Mouse (Mus musculus): ENCODE results near the gene Abr. TPM values are rescaled to one million over a fixed set of nuclear protein-coding genes. Genes with fewer than 3 reads are reported as not detected.

Gene Abr
- total and polyA plus RNA-seq, 3 experiments: 3.8 to 8.8 TPM; not detected in 1

- Histone ChIP-seq H3K4me1 (ENCODE audit: control insufficient read depth in 1 of 2, insufficient read depth in 2 of 2, low read length in 2 of 2) (no peaks in the 10 kb centered on the region), H3K4me3 (ENCODE audit: control insufficient read depth in 1 of 2, insufficient read depth in 1 of 2, low read depth in 2 of 2, low read length in 2 of 2) (no peak overlapping the region), H3K79me2 (ENCODE audit: control insufficient read depth, insufficient read depth, low read length, poor library complexity) (no peaks in the 10 kb centered on the region; the same call in 1 of the 2 replicates), H3K27ac (ENCODE audit: control insufficient read depth, low read depth, low read length) (no peak overlapping the region), H3K9me3 (replicated peaks; ENCODE audit: insufficient read depth, low read length) (no peaks in the 10 kb centered on the region), H3K9ac (ENCODE audit: control insufficient read depth, low read depth, low read length, poor library complexity, severe bottlenecking) (no peak overlapping the region), H3K36me3 (ENCODE audit: control insufficient read depth in 1 of 2, insufficient read depth in 2 of 2, low read length in 2 of 2) (peaks cover 0 to 2% of the 10 kb centered on the region in 2 experiments; a peak in 1 of 4 replicates), H3K27me3 (ENCODE audit: control insufficient read depth in 1 of 2, insufficient read depth in 2 of 2, low read length in 2 of 2) (no peaks in the 10 kb centered on the region)
- TF ChIP-seq TBP (IDR thresholded peaks at IDR 0.05; ENCODE audit: low read depth, low read length) (no peak), USF2 (IDR thresholded peaks at IDR 0.05; ENCODE audit: borderline replicate concordance in 1 of 2, insufficient read depth in 1 of 2, low read depth in 1 of 2, low read length in 2 of 2) (no peak), POLR2AphosphoS5 (IDR thresholded peaks at IDR 0.05; ENCODE audit: borderline replicate concordance, low read depth, low read length) (no peak), SMC3 (IDR thresholded peaks at IDR 0.05; ENCODE audit: low read depth, low read length) (no peak), ZKSCAN1 (IDR thresholded peaks at IDR 0.05; ENCODE audit: low read depth, low read length) (no peak), TCF12 (IDR thresholded peaks at IDR 0.05; ENCODE audit: low read depth, low read length) (no peak), MAZ (IDR thresholded peaks at IDR 0.05; ENCODE audit: low read depth, low read length) (no peak), RAD21 (IDR thresholded peaks at IDR 0.05; ENCODE audit: low read depth, low read length) (no peak)
- no peak for DNase-seq (ENCODE audit: low read depth, low spot score)
These were observed 240.8 kb downstream of the Abr start for GRCm38 (mm10) chr11:76381201-76381885.

GRCm38 (mm10) chr11:76379921-76380544 is 242.1 kb downstream of the Abr start:
- peaks cover 0 to 4% of the 10 kb centered on the region in 2 experiments; a peak in 1 of 4 replicates for H3K36me3 ChIP-seq (ENCODE audit: control insufficient read depth in 1 of 2, insufficient read depth in 2 of 2, low read length in 2 of 2)
- no peak for TF ChIP-seq USF2 (IDR thresholded peaks at IDR 0.05; ENCODE audit: borderline replicate concordance in 1 of 2, insufficient read depth in 1 of 2, low read depth in 1 of 2, low read length in 2 of 2)
- TF ChIP-seq ZNF384 (IDR thresholded peaks at IDR 0.05; ENCODE audit: low read depth, low read length): peak; percentile 61; the same call in 1 of the 2 replicates
- no peak for TF ChIP-seq SIN3A (IDR thresholded peaks at IDR 0.05; ENCODE audit: low read length)
- H3K27ac ChIP-seq (ENCODE audit: control insufficient read depth, low read depth, low read length): no peak overlapping the region
- H3K4me3 ChIP-seq (ENCODE audit: control insufficient read depth in 1 of 2, insufficient read depth in 1 of 2, low read depth in 2 of 2, low read length in 2 of 2): no peak overlapping the region
- H3K27me3 ChIP-seq (ENCODE audit: control insufficient read depth in 1 of 2, insufficient read depth in 2 of 2, low read length in 2 of 2): no peaks in the 10 kb centered on the region
- no peak for DNase-seq (ENCODE audit: low read depth, low spot score)
- H3K9ac ChIP-seq (ENCODE audit: control insufficient read depth, low read depth, low read length, poor library complexity, severe bottlenecking): no peak overlapping the region
- no peaks in the 10 kb centered on the region for H3K9me3 ChIP-seq (replicated peaks; ENCODE audit: insufficient read depth, low read length)
- H3K79me2 ChIP-seq (ENCODE audit: control insufficient read depth, insufficient read depth, low read length, poor library complexity): no peaks in the 10 kb centered on the region; the same call in 1 of the 2 replicates
- H3K4me1 ChIP-seq (ENCODE audit: control insufficient read depth in 1 of 2, insufficient read depth in 2 of 2, low read length in 2 of 2): no peaks in the 10 kb centered on the region

GRCm38 (mm10) chr11:76376425-76376824 is 245.7 kb downstream of the Abr start:
- DNase-seq (ENCODE audit: low read depth, low spot score): no peak
- no peak overlapping the region for H3K27ac ChIP-seq (ENCODE audit: control insufficient read depth, low read depth, low read length)

More at GRCm38 (mm10) chr11:76376425-76376824, 245.7 kb downstream of the Abr start:
- Histone ChIP-seq H3K4me3 (ENCODE audit: control insufficient read depth in 1 of 2, insufficient read depth in 1 of 2, low read depth in 2 of 2, low read length in 2 of 2) (no peak overlapping the region), H3K4me1 (ENCODE audit: control insufficient read depth in 1 of 2, insufficient read depth in 2 of 2, low read length in 2 of 2) (no peaks in the 10 kb centered on the region), H3K9me3 (replicated peaks; ENCODE audit: insufficient read depth, low read length) (no peaks in the 10 kb centered on the region), H3K9ac (ENCODE audit: control insufficient read depth, low read depth, low read length, poor library complexity, severe bottlenecking) (no peak overlapping the region), H3K27me3 (ENCODE audit: control insufficient read depth in 1 of 2, insufficient read depth in 2 of 2, low read length in 2 of 2) (no peaks in the 10 kb centered on the region), H3K79me2 (ENCODE audit: control insufficient read depth, insufficient read depth, low read length, poor library complexity) (no peaks in the 10 kb centered on the region; the same call in 1 of the 2 replicates), H3K36me3 (ENCODE audit: control insufficient read depth in 1 of 2, insufficient read depth in 2 of 2, low read length in 2 of 2) (peaks cover 0 to 4% of the 10 kb centered on the region in 2 experiments; a peak in 1 of 4 replicates)
- TF ChIP-seq ZC3H11A (IDR thresholded peaks at IDR 0.05; ENCODE audit: low read depth, low read length) (no peak), MYB (IDR thresholded peaks at IDR 0.05; ENCODE audit: low read depth, low read length) (no peak), NELFE (IDR thresholded peaks at IDR 0.05; ENCODE audit: low read depth, low read length) (no peak), CHD1 (IDR thresholded peaks at IDR 0.05; ENCODE audit: low read depth, low read length) (no peak), TAL1 (IDR thresholded peaks at IDR 0.05; ENCODE audit: low read length) (no peak), ZMIZ1 (IDR thresholded peaks at IDR 0.05; ENCODE audit: low read depth, low read length) (no peak), JUND (IDR thresholded peaks at IDR 0.05; ENCODE audit: low read depth, low read length) (no peak), UBTF (IDR thresholded peaks at IDR 0.05; ENCODE audit: borderline replicate concordance, insufficient read depth, low read depth, low read length) (no peak), POLR2AphosphoS5 (IDR thresholded peaks at IDR 0.05; ENCODE audit: borderline replicate concordance, low read depth, low read length) (no peak), GABPA (IDR thresholded peaks at IDR 0.05; ENCODE audit: low read depth, low read length) (no peak), CHD2 (IDR thresholded peaks at IDR 0.05; ENCODE audit: low read length) (no peak)

Measured in MEL (cell line).